Mouse (Mus musculus) megakaryocyte, embryonic 14.5 days (primary cell): Measurements from ENCODE around the gene Snapc1.

Experiments used
- FLI1 ChIP-seq: IDR thresholded peaks from 2 replicates; pipeline ENCODE4 v1.6.1; 2012; ENCODE audit warnings: low read length, inconsistent platforms, mixed read lengths
- GATA1 ChIP-seq: IDR thresholded peaks from 3 replicates; pipeline ENCODE4 v1.6.1; 2012; ENCODE audit warnings: mixed read lengths, low read length, inconsistent platforms, borderline replicate concordance

DNA sequence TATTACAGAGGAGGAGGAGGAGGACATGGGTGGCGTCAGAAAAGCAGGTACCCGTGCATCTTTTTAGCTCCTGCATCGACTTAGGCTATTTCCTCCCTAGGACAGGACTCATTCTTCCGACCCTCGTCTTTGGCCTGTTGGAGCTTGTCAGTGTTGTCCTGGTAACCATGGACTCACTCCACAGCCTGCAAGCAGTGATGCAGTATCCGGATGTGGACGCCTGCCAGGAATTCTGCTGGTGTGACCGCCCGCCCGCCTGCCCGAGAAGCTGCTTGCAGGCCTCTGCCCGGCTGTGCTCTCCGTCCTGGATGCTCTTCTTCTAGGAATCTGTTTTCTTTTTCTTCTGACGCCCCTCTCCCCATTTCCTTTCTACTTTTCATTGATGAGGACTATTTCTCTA, 18.3 kb downstream of the Snapc1 start:
- TF ChIP-seq GATA1 (no peak), FLI1 (no peak)
